Mouse (Mus musculus) spleen, adult 12 weeks (tissue): Measurements from ENCODE around the gene Gm20458.

Experiments
- DNase-seq: peaks from one replicate; pipeline ENCODE4 v3.0.0; 2022; ENCODE audit warnings: low spot score

Gm20458 gene

DNA sequence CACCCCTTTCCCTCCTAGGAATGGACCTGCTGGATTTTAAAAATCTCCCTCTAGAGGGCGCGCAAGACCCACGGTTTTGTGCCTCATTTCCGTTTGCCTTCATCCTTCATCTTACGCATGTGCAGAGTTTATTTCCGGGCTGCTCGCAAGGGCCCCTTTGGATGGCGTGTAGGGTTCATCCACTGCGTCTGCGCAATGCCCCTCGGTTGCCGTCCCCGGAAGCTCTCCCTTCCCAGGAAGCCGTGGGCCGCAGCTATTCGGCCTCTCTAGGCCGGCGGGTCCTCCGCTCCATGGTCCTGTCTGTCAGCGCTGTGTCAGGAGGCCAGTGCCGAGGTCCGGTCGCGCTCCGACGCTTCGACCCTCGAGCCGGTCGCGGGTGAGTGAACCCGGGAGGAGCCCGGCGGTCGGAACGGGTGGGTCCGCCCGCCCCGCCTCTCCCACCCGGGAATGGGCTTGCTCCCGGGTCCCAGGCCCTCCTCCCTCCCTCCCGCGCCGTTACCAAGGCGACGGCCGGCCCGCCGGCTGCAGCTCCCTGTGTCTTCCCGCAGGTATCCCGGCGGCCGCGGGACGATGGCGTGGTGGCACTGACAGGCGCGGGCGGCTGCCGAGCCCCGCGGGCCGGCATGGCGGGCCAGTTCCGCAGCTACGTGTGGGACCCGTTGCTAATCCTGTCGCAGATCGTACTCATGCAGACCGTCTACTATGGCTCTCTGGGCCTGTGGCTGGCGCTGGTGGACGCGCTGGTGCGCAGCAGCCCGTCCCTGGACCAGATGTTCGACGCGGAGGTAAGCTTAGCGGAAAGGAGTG, at the start of gene Gm20458:
Gene Gm20458, plus strand, starts transcription at position 223 of the 807 bp plus-strand sequence.
- DNase-seq = peak; percentile 82

- DNase-seq = no peak
These were observed 46.6 kb upstream of the Gm20458 start for GRCm38 (mm10) chr2:164414167-164414566.

DNA sequence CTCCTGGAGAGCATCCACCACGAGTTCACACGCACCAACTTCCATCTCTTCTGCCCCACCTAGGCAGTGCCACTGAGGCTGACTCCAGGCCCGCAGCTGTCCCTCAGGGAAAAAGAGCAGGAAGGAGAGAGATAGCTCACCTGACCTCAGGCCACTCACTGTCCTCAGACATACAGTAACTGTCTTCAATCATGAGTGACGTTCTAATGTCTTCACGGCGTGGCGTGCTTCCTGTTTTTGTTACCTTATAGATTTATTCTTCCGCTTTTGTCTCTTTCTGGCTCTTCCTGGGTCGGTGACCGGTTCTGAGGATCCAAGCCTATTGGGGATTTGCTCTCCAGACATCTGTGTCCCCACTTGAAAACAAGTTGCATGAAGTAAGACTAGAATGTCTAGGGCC, 46.2 kb upstream of the Gm20458 start:
- no peak for DNase-seq

GRCm38 (mm10) chr2:164417198-164417597, 43.6 kb upstream of the Gm20458 start:
- DNase-seq = no peak

DNA sequence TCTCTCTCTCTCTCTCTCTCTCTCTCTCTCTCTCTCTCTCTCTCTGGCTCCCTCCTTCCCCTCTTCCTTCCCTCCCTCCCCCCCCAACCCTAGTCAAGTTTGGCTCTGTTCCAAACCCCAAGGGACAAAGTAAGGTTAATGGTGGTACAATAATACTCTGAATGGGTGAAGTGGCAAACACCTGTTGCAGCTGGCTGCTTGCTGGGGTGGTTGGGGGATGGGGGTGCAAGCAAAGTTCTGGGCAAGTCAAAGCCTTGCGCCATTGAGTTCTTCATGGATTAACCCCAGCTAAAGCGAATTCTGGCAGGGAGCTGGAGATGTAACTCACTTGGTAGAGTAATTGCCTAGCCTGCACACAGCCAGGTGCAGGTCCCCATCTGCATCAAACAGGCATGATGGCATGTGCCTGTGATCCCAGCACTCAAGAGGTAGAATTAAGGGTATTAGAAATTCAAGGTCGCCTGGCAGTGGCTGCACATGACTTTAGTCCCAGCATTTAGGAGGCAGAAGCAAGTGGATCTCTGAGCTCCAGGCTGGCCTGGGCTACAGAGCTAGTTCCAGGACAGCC, 42.4 kb upstream of the Gm20458 start:
- DNase-seq = no peak

DNA sequence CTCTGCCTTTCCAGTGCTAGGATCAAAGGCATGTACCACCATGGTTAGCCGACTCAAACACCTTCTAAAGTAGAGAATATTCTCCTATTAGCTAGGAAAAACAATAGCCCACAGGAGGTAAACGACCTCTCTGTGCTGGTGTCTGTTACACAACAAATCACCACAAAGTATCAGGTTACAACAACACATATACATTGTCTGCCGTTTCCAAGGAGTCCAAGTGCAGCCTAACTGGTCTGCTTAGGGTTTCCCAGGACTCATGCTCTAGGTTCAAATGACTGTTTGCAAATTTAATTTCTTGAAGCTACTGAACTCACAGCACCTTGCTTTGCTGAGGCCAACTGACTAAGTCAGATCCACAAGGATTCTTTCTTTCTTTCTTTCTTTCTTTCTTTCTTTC, 41.3 kb upstream of the Gm20458 start:
- no peak for DNase-seq

DNA sequence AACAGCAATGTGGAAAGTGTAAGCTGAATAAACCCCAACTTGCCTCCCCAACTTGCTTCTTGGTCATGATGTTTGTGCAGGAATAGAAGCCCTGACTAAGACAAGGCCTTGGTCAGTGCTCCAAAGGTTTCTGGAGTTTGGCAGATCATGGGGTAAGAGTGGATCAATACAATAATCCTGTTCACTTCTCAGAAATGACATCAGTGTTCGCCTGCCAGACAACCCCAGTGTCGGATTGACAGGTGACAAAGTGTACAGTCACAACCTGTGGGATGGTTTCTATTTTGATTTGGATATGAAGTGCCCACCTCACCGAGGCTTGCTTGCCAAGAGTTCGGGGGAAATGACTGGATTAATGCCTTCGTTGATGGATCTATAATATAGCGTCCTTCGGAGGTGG, 39.5 kb upstream of the Gm20458 start:
- no peak for DNase-seq

DNA sequence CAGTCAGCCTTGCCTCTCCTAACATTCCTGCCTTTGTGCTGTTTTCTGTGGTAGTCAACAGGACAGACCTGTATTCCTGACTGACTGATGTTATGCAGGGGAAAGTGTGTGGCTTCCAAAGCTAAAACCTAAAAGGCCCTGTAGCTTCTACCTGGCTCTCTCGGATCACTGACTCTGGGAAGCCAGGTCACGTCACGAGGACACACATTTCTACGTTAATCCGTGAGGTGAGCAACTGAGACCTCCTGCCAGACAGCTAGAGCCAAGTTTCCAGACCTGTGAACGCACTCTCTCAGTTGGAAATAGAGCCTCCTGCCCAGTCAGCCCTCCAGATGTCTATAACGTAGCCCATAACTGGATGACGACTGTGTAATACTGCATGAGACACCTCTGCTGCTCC, 38.8 kb upstream of the Gm20458 start:
- DNase-seq = no peak

DNA sequence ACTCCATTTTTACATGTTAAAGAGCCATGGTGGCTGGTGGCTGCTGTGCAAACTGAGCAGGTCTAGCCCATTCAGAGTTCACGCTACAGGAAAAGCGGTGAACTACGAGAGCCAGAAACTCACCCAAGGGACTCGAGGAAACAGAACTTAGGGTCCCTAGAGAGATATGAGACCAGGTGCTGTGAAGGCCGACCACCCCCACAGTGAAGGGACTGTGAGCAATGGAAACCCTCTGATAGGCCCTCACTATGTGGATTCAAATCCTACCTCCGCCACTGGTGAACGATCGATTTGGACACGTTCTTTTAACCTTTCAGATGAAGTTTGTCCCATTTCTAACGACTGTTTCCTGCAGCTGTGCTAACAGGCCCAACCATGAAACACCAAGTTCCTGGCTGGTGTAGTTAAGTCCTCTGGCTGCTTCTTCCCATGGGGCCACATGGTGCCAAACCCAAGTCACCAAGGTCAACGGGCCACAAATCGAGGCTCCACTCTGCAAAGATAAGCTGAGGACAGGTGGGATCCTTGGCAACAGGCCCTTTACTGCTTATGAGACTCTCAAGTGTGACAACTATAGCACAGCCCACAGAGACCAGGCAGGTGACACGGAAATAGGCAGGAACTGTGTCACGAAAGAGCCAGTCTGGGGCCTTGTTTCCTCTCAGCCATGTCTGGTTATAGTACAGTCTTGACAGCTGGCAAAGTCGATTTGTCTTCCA, 37.9 kb upstream of the Gm20458 start:
- DNase-seq = peak; percentile 14

DNA sequence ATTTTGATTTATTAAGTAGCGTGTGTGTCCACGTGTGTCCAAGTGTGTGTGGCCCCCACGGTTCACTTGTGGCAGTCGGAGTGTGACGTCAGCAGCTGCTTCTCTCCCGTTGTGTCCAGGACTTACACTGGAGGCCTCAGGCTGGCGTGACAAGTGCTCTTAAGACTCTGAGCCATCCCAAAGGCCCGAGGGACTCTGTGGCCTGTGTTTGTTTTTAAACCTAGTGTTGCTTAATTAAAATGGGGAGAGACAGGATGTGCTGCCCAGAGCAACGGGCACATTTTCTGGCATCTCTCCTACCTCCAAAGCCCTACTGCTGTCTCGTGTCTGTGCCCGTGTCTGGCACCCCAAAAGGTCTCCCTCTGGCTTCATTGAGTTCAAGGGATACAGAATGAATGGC, 37.3 kb upstream of the Gm20458 start:
- DNase-seq = no peak

- DNase-seq = no peak
These were observed 36.4 kb upstream of the Gm20458 start for GRCm38 (mm10) chr2:164424406-164424805.

GRCm38 (mm10) chr2:164425401-164425800, 35.4 kb upstream of the Gm20458 start:
- DNase-seq = no peak

- no peak for DNase-seq
These were observed 34.6 kb upstream of the Gm20458 start for GRCm38 (mm10) chr2:164426121-164426520.

DNA sequence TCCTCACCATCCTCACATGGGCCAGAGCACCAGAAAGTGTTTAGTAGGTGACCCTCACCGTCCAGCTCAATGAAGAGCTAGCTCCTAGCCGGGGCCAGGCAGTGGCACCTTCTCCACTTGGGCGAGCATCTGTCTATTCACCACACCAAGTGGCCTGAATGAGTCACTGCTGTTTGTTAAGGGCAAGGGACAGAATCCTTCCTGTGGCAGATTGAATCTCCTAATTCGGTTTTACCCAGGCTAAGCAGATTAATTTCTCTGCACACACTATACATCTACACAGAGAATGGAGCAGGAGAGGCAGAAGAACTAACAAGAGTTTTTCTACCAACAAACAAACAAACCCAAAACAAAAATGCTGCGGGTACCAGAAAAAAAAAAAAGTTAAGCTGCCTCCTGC, 33.8 kb upstream of the Gm20458 start:
- no peak for DNase-seq

DNA sequence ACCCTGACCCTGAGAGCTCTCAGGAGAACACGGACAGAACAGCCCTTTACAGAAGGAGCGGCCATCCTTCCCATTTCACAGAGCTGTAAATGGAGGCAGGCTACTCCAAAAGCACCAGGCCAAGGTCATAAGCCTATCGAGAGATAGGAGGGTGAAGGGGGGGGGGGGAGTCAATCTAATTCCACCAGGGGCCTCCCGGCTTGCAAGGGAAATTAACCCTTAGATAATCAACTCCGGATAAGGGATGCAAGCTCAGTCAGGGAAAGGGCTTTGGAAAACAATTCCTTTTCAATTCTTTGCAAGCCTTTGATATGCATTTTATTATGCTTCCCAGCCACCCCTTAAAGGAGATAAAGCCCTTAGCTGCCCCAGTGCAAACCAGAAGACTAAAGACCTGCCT, 32.3 kb upstream of the Gm20458 start:
- DNase-seq = no peak

GRCm38 (mm10) chr2:164429881-164430615, 30.7 kb upstream of the Gm20458 start:
- no peak for DNase-seq

DNA sequence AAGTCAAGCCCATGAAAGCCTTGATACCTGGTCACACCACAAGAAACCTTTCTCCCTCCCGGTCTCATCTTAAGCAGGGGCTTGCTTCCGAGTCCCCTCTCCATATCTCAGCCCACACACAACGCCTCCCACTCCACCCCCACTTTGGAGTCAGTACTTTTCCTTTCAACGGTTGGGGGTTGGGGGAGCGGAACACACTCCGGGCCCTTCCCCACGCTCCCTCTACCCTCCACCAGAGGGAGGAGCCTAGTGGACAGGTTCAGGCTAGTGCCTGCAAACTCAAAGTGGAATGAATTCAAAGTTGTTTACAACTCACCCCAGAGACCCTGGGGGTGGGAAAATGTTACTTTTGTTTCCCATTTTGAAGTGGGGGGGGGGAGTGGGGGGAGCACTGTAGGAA, 30.1 kb upstream of the Gm20458 start:
- DNase-seq = no peak

GRCm38 (mm10) chr2:164431676-164432465, 28.9 kb upstream of the Gm20458 start:
- no peak for DNase-seq

GRCm38 (mm10) chr2:164432541-164433191, 28.1 kb upstream of the Gm20458 start:
- DNase-seq = no peak

DNA sequence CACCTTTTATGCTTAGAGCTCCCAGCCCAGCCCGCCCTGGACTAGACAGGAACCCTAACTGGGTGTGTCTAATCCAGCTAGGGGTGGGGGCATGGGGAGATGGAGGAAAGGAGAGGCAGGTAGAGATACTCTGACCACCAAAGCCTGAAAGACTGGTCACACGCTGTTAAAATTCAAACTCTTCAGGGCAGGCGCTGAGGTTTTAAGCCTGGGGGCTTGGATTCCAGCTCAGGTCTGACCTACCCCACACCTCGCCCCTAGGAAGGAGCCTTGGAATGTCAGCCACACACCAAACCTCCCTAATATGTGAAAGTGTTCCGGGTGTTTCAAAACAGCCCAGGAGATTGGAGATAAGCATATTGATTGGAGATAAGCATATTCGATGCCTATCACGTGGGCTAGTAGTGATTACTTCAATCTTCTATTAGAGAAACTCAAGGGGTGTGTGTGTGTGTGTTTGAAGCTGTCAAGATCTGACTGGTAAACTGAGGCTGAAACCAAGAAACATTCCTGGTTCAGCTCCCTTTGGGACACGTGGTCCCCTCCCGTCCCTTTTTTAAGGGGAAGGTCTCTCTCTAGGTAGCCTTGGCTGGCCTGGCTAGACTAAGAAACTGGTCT, 27.4 kb upstream of the Gm20458 start:
- no peak for DNase-seq

GRCm38 (mm10) chr2:164434681-164435080, 26.1 kb upstream of the Gm20458 start:
- DNase-seq = no peak
